Mouse (Mus musculus): Measurements from ENCODE around the gene Snx21.
"Not testable (repeated sequence)": the region's sequence is repeated elsewhere in the genome, so short reads cannot be mapped to it uniquely, and the experiment has no call there.

Gene Snx21

DNA sequence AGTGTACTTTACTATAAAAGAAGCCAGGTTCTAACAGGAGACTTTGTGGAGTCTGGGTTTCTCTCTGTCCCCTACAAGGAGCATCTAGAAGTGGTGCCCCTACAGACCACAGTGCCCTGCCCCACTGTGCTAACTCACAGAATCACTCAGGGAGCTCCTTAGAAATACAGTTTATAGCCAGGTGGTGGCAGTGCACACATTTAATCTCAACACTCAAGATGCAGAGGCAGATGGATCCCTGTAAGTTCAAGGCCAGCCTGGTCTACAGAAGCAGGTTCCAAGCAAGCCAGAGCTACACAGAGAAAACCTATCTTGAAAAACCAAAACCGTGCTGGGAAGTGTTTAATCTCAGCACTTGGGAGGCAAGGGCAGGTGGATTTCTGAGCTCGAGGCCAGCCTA, 8.1 kb downstream of the Snx21 start:
- DNase-seq (ENCODE audit: low spot score in 2 of 2), result no peak

DNA sequence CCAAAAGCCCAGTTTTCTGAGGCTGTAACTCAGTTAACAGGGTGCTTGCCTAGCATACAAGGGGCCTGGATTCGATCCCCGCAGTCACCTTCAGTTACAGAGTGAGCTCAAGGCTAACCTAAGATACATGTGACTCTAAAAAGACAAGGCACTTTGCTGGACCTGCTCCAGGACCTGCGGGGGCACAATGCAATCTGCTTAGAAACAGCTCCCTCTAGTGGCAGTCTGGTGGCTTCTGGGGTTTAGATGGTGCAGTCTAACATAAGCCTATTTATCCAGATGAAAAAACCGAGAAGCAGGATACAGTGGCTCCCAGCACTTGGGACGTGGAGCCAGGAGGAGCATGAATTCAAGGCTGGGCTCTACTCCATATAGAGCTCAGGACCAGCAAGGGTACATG, 8.7 kb downstream of the Snx21 start:
- DNase-seq (ENCODE audit: low spot score in 2 of 2), result peak; percentile 83 to 89

DNA sequence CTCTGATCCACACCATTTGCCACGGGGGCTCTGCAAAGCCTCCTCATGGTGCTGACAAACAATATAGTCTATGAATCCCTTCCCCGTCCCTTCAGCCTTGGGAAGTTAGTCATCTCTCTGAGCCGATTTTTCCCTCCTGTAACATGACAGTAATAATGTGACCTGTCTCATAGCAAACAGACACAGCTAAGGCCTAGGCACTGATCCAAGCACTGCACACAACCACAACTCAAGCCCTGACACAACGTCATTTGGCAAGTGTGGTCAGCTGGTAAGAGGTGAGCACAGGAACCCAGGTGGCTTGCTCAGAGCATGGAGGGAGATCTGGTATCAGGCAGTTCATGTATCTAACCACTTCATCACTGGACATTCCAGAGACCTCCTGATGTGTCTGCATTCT, 10.2 kb downstream of the Snx21 start:
- no peak for DNase-seq (ENCODE audit: low spot score in 2 of 2)

DNA sequence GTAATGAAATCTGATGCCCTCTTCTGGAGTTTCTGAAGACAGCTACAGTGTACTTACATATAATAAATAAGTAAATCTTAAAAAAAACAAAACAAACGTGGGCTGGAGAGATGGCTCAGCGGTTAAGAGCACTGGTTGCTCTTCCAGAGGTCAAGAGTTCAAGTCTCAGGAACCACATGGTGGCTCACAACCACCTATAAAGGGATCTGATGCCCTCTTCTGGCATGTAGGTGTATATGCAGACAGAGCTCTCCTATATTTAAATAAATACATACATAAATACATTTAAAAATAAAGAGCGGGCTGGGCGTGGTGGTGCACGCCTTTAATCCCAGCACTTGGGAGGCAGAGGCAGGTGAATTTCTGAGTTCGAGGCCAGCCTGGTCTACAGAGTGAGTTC, 12.9 kb downstream of the Snx21 start:
- not testable (repeated sequence) for DNase-seq (ENCODE audit: low spot score in 2 of 2)

DNA sequence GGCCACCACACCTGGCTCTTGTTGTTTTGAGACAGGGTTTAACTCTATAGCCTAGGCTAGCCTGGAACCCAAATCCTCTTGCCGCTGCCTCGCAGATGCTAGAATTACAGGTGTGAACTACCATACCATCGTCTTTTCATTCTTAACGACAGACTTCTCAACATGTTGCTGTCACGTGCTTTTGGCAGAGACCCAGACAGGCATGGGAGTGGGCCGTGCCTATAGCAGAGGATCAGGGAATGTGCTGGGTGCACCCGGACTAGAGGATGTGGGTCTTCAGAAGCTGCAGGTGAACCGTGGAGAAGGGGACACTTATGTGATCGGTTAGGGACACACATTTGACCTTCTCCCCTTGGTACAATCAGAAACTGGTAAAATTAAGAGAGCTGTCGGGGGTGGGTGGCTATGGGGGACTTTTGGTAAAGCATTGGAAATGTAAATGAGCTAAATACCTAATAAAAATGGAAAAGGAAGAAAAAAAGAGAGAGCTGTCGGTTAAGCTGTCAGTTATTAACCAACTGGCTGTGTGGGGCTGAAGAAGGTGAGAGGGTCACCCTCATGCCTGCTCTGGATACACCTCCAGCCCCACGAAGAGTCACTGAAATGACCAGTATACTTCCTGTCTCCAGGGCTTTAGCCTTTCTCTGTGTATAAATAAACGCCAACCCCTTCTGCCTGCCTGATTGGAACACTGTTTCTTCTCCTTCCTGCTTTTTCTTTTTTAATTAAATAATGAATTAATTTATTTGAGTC, 14.8 kb downstream of the Snx21 start:
- DNase-seq (ENCODE audit: low spot score in 2 of 2), result no peak

DNA sequence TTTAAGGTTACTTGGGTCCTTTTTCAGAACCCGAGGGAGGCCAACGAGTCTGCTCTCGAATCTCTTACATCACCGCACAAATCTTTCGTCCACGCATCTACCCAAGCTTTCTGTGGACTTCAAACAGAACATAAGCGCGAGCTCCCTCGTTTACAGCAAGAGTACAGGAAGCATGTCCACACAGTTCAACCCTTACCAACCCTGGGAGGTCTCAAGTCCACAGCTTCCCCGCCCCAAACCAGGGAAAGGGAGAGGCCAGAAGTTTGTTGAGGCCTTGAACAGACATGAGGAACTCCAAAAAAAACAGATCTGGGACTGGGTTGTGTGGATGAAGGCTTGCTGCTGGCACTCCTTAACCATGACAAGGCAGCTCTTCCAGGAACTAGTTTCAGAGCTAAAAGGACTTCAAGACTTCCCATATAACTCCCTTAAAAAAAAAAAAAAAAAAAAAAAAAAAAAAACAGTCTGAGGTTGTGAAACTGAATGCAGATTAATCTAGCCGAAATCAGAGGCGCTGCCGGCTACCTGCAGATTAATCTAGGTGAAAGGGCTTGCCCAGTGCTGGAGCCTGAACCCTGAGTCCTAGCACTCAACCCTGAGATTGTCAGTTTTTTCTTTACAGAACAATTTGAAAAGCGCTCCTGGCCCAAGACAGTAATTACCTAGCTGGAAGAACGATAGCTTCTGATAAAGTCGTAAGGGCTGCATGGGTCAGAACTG, 17.7 kb downstream of the Snx21 start:
- DNase-seq (ENCODE audit: low spot score in 2 of 2), result no peak

DNA sequence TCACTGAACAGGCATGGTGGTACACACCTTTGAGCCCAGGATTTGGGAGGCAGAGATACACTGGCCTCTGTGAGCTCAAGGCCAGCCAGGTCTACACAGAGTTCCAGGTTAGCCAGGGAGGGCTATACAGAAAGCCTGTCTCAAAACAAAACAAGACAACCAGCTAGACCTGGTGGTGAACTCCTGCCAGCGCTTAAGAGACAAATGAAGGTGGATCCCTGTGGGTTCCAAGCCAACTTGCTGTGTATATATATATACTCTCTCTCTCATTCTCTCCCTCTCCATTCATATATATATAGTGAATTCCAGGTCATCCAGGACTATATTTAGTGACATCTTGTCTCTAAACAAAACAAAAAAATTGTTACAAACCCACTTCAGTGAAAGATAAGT, 18.3 kb downstream of the Snx21 start:
- DNase-seq (ENCODE audit: low spot score in 2 of 2), result no peak

DNA sequence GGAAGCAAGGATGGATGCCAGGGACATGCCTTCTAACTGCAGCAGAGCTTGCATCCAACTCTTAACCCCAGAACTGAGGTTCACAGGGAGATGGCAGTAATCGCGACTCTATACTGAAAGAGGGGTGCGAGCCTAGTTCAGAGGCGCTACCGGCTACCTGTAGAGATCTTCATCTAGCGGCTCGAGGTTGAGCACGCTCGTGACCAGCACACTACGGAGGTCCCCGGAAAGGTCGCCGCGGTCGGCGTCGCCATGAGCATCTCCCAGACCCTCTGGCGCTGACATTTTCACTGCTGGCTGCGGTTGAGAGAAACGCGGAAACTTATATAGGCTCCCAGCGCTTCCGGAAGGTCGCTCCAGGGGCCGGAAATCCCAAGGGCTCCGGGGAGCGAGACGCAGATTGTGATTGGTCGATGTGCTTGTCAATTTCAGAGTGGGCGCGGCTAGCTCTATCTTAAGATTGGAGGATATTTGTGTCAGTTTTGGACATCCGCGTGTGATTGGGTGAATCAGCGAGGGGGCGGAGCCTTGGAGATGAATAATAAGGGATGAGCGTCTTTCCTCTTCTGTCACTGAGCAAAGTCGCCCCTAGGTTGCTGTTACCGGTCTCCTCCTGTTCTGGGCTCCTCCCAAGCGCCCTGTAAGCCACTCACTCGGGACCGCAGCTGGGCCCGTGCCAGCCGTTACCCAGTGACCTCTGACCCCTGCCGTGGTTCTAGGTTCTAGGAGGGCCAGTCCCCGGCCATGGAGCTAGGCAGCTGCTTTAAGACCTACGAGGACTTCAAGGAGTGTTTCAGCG, 19.1 kb downstream of the Snx21 start, which contains the start of the genes Acot8 and Zswim3:
Gene Acot8, minus strand, starts transcription at position 350 of the 799 bp plus-strand sequence.
Gene Zswim3, plus strand, starts transcription at position 566 of the 799 bp plus-strand sequence.
- peak; percentile 98 to 99 for DNase-seq (ENCODE audit: low spot score in 2 of 2)

DNA sequence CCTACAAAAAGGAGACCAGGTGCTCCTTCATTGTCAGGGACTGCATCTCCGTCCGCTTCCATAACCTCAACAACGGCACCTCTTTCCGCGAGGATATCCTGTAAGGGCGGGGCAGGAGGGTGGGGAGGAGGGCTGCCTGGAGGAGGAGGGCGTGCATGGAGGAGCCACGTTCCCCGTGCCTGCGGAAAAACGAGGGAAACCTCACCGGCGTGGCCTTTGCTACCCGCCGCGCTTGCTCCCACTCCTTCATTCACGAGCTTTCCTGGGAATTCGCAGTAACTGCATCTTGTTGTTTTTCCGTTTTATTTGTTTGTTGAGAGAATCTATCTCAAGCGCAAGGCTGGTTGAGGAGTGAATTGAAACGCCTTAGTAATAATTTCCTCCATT, 19.7 kb downstream of the Snx21 start:
- no peak for DNase-seq (ENCODE audit: low spot score in 2 of 2)

DNA sequence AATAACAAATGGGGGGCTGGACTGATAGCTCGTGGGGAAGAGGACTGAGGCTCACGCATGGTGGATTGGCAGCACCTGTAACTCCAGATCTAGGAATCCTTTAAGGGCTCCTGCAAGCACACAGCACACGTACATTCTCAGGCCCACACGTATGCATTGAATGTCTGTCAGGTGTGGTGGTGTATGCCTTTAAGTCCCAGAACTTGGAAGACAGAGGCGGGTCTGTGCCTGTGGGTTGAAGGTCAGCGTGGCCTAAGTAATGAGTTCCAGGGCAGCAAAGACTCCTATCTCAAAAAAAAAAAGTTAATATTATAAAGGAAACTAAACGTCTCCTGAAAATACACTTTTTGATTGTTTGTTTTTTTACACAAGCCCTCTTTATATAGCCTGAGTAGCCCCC, 21.0 kb downstream of the Snx21 start:
- no peak for DNase-seq (ENCODE audit: low spot score in 2 of 2)

DNA sequence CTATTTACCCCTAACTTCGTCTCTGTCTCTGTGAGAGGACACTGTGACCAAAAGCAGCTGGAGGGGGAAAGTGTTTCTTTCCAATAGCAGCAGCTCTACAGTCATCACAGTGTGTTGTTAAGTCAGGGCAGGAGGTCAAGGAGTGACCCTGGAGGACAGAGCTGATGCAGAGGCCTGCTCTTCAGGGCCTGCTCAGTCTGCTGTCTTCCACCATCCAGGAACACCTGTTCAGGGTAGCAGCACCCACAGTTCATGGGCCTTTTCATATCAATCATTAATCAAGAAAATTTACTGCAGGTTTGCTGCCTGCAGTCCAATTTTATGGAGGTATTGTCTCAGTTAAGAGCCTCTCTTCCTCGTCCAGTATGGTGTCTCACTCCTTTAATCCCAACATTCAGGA, 27.9 kb downstream of the Snx21 start:
- DNase-seq (ENCODE audit: low spot score in 2 of 2), result no peak

DNA sequence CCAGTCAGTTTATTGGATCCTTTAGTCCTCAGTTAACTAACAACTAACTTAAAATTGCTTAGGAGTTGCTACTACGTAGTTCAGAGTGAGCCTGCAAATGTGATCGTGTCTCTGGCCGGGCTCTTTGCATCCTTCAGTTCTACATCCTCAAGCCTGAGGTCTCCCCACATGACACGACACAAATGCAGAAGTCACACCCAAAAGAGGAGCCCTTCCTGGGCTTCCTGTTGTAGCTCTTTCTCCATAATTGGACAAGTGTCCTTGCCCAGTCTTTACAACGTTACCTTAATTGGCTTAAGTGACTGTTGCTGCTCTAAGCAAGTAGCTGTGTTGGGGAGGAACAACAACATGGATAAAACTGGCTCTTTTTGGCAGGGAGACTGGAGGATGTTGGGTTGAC, 29.7 kb downstream of the Snx21 start:
- no peak for DNase-seq (ENCODE audit: low spot score in 2 of 2)

DNA sequence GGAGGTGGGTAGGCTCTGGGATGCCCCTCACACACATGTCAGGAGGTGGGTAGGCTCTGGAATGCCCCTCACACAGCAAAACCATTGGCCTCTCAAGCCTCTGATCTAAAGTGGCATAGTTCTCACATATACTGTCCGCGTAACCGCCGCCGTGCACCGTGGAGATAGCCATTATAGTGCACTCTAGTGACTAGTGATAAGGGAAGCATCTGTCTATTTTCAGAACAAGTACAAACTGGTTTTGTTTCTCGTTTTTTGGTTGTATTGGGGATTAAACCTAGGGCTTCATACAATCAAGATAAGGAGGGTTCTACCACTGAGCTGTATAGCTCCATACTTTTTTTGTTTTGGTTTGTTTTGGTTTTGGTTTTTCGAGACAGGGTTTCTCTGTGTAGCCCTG, 30.2 kb downstream of the Snx21 start:
- no peak for DNase-seq (ENCODE audit: low spot score in 2 of 2)

DNA sequence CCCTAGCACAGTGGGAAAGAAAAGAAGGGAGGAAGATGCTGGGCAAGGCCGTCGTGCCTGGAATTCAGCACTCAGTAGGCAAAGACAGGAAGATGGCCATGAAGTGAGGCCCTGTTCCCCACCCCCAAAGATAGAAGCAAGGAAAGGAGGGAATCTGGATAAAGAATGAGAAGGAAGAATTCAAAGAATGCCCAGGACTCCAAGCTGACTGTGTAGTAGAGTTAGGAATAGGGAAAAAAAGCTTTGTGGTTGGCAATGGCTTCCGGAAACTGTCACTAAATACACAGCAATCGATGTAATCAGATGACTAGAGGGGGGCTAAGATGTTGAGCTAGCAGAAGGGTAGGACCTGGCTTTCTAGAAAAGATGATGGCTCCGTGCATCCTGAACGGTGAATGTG, 31.6 kb downstream of the Snx21 start:
- DNase-seq (ENCODE audit: low spot score in 2 of 2), result no peak

DNA sequence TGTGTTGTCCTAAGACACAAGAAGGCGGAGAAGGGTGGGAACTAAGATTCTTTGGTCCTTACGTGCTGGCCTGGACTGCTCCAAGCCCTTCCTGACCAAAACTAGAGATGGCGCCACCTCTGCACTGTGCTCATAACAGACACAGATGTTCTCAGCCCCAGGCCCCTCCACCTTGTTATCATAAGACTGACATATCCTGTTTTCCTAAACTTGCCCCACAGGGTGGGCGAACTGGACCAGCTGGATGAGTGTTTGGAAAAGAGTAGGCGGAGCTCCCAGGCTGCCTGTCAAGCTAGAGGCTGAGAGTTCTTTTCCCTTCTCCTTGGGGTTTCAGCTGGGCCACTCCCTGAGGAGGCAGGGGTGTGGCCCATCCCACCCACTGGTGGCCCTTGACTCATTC, 32.1 kb downstream of the Snx21 start:
- DNase-seq (ENCODE audit: low spot score in 2 of 2), result no peak

DNA sequence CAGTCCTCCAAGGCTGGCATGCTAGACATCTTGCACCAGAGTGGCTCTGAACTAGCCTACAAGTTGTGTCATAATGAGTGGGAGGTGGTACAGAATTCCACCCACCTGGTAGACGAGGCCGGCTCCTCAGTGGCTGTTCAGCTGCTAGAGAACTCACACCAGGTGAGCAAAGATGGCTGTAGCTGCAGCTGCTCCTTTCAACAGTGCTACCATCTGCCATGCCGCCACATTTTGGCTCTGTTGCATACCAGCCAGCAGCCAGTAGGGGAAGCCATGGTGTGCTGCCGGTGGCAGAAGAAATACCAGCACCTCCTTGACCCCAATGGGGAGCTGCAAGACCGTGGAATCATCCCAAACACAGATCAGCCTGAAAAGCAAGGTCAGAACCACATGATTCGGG, 35.4 kb downstream of the Snx21 start:
- DNase-seq (ENCODE audit: low spot score in 2 of 2), result no peak

DNA sequence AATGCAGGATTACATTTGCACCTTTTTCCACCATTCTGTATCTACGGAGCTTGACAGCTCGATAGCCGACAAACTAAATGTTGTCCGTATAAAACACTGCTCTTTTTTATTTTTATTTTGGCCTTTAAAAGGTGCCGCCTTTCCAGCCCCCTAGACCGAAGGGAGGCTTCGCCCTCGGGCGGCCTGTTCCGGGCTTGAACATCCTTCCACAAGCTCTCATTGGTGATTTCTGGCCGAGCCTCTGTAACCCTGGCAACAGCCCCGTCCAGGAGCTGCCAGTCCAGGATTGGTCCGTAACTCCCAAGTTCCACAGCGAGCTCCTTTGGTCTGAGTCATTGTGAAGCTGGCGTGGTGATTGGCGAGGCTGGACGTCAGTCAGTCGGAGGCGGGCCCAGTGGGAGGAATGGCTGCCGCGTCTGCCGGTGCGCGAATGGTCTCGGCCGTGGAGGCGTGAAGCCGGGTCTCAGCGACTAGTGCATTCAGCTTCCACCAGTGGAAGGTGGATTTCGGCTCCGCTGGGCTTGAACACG, 37.1 kb downstream of the Snx21 start, which contains the start of gene Zswim1:
Gene Zswim1, plus strand, starts transcription at position 51 of the 530 bp plus-strand sequence.
- peak; percentile 100 for DNase-seq (ENCODE audit: low spot score in 2 of 2)

DNA sequence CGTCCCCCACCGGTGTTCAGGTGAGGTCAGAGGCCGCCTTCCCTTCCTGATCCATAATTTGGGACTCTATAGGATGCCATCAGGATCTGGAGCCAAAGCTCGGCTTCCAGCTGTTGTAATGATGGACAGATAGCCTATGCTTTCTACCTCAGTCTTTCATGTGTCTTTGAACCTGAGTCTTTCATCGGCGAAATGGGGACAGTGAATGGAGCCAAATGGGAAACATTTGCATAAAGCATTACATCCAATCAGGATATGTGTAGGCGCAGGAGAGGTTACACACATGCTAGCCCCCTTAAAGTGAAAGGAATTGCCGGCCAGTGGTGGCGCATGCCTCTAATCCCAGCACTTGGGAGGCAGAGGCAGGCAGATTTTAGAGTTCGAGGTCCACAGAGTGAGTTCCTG, 37.6 kb downstream of the Snx21 start:
- DNase-seq (ENCODE audit: low spot score in 2 of 2), result no peak

DNA sequence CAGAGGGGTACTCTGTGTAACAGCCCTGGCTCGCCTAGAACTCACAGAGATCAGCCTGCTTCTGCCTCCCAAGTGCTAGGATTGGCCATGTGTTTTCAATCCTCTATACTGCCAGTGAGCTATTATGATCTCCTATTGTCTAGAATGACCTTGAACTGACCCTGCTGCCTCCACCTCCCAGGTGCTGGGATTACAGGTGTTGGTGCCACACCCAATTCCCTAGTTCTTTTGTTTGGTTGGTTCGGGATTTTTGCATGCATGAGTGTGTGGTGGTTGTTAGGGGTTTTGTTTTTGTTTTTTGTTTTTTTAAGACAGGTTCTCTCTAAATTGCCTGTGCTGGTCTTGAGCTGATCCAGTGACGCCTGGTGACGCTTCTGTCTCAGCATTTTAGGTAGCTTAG, 38.3 kb downstream of the Snx21 start:
- DNase-seq (ENCODE audit: low spot score in 2 of 2), result no peak

DNA sequence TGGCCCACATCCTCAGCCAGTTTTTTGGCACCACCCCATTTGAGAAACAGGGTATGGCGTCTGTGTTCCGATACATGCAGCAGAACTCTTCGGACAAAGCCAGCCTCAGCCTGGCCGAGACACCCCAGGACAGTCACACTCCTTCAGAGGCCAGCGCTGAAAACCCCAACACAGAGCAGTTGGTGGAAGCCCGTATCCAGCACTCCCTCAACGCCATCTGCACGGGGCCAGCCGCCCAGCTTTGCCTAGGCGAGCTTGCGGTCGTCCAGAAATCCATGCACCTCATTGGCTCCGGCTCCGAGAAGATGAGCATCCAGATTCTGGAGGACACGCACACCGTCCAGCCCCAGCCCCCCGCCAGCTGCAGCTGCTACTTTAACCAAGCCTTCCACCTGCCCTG, 39.9 kb downstream of the Snx21 start:
- DNase-seq (ENCODE audit: low spot score in 2 of 2), result no peak

DNA sequence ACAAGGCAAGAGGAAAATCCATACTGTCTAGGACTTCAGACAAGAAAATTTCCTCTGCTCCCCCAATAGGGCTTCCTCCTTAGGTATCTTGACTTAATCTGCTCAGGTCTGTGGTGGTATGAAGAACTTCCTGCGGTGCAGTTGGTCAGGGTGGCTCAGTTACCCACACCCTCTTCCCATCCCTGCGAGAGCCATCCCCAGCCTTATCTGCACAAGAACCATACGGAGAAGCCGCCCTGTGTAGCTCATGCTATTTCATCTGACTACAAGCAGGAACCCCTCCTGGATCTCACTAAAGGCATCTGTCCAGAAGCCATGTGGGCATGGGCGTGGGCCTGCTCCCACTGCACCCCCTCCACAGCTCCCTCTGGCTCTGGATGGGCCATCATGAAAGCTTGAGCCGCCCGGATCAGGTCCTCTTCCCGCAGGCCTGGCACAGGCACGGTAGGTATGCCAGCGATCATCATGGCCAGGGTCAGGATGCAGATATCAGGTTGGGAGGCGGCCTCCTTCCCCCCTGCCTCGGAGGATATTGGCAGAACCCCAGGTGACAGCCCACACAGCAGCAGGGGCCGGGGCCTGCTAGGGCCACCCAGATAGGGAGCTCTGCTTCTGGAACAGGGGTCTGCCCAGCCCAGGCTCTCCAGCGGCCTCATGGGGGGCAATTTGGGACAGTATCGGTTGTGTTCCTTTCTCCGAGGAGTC, 41.7 kb downstream of the Snx21 start:
- DNase-seq (ENCODE audit: low spot score in 2 of 2), result no peak

DNA sequence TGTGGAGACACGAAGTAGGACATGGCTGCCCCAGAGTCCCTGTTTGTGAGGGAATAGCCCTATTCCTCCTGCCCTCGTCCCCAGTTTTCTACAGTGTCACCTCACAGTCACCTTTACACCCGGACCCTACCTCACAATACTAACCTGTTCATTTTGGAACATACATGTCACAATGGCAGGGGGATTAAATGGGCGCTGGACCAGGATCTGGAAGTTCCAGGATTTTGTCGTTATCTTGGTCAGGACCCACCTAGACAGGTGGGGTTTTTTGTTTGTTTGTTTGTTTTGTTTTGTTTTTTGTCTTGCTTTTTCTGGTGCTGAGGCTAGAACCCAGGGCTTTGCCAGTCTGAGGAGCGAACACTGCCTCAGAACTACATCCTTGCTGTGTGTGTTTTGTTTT, 42.8 kb downstream of the Snx21 start, which contains the start of gene Spata25:
Gene Spata25, minus strand, starts transcription at position 101 of the 400 bp plus-strand sequence.
- DNase-seq (ENCODE audit: low spot score in 2 of 2), result no peak
